Mouse (Mus musculus) right cerebral cortex, adult 2 months (tissue): ENCODE results near the gene Myh7.
A peak's percentile ranks its signal among the peaks of the same experiment; 100 is the strongest.

Source experiments
- DNase-seq, 2 experiments: peaks; one replicate each; pipeline ENCODE4 v3.0.0; 2021 to 2022; ENCODE audit warnings: low spot score in 2 of 2

Myh7 gene

GRCm38 (mm10) chr14:54943971-54944370 is 50.5 kb downstream of the Myh7 start:
- DNase-seq: no peak

DNA sequence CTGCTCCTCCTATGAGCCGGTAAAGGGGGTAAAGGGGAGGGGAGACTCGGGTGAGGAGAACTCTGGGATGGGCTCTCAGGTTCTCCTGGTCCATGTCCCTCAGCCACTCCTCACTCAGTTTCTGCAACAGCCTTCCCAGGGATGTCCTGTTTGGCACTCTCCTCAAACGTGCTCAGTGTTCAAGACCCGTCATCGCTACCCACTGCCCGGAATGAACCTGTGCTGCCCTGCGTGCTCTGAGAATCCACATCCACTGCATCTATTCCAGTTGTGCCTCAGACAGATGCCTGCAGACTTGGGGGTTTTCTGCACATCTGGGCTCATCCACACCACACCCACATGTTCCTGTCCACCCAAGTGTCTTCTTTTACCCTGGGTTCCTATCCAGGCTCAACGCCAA is 51.9 kb downstream of the Myh7 start:
- no peak for DNase-seq

DNA sequence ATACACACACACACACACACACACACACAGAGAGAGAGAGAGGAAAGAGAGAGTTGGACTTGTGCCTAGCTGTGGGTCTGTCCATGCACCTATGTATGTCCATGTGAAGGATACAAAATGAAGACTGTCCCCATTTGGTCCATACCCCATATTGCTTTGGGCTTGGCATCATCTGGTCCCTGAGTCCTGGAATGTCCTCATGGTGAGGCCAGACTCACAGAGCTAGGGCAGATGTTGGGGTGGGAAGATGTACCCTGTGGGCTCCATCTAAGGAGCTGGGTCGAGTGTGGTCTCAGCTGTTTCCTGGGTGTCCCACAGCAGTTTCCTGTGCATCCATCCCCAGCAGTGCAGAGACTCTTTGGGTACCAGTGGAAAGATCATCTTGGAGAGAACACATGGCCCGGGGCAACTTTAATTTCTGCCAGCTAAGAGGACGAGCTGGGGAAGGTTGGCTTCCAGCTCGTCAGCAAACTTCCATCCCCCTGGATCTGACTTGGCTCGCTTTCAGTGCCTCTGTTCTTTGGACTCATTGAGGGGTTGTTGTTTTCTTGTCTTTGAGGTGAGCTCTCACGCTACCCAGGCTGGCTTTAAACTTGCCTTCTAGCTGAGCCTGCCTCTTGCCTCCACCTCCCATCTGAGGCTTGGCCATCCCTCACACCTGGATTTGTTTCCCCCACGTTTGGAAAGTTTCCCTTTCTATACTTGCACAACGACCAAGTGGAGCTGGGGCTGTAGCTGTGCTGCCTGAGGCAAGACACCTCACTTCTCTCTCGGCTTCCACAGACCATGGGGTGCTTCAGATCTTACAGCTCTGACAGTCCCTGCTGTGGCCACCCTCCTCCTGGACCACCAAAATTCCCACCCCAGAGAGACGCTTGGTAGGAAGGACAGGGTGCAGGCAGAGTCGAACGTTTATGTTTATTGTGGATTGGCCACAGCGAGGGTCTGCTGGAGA is 53.1 kb downstream of the Myh7 start:
- DNase-seq: no peak

DNA sequence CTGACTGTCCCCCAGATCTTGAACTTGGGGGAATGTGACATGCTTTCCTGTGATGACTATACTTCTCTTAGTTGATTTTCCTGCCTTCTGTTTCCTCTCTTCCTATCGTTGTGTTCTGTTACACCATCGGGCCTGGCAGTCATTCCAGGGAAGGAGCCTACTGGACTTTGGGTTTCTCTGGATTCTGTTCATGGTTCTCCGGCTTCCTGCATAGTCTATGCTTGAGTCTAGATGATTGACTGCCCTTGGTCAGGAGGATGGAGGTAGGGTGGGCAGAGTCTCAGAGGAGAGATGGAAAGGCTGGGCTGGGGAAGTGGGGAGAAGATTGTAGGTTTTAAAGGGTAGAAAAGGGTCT is 54.3 kb downstream of the Myh7 start:
- DNase-seq: no peak

GRCm38 (mm10) chr14:54939434-54940175 is 54.8 kb downstream of the Myh7 start:
- peak; percentile 50 to 59 for DNase-seq

GRCm38 (mm10) chr14:54938431-54939219 is 55.8 kb downstream of the Myh7 start:
- no peak for DNase-seq

DNA sequence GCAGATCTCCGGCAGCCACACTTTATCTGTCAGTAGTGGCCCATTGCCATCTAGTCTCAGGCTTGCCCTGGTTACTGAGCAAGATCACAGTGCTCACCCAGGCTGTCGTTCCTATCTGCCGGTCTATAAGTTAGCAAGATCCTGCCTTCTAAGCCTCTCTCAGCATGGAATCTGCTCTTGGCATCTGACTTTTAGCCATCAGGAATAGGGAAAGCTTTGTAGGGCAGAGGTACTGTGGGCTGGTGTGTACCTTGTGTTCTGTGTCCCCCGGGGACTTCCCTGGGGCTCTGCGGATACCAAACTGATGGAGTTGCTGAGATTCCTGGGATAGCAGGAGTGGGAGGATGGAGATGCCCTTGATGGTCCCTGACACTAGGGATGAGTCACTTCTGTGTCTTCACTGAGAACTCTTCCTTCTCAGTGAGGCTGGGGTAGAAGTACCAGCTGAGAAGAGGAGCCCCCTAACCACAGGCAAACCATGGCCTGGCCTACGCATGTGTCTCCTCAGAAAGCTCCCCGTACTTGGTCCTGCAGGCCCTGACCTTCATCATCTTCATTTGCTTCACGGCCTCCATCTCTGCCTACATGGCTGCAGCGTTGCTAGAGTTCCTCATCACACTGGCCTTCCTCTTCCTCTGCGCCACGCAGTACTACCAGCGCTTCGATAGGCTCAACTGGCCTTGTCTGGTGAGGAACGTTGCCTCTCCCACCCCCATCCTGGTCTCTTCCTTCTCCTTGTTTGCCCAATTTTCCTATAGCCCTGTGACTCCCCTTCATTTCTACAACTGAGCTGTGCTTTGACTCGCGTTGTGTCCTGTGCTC is 56.9 kb downstream of the Myh7 start:
- no peak for DNase-seq

- no peak for DNase-seq
These were observed 57.6 kb downstream of the Myh7 start for GRCm38 (mm10) chr14:54936831-54937160.

- DNase-seq: peak; percentile 38 to 51
These were observed 58.3 kb downstream of the Myh7 start, which contains the start of gene Cmtm5 for GRCm38 (mm10) chr14:54935904-54936830. Gene Cmtm5, plus strand, starts transcription at chr14:54936261.

- DNase-seq: no peak
These were observed 61.7 kb downstream of the Myh7 start, which contains the start of gene Il25 for GRCm38 (mm10) chr14:54932645-54933150. Gene Il25, plus strand, starts transcription at chr14:54932695.

- no peak for DNase-seq
These were observed 64.0 kb downstream of the Myh7 start for GRCm38 (mm10) chr14:54930431-54930830.

- DNase-seq: no peak
These were observed 64.6 kb downstream of the Myh7 start for GRCm38 (mm10) chr14:54929801-54930200.

DNA sequence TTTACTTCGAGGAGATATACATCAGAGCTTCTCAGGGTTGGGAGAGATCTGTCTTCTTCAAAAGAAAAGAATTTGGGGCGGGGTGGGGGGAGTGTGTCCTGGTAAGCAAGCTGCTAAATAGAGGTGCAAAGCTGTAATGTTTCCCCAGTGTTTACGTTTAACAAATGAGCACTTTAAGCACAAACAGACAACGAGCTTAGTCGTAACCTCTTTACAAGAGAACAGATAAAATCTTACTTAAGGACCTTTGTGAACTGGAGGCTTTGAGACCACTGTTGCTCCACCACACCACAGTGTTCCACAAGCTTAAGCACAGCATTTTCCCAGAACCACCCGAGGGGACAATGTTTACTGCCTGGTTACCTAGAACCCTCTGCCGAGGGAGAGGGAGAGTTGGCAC is 67.1 kb downstream of the Myh7 start:
- DNase-seq: no peak

GRCm38 (mm10) chr14:54926401-54927158 is 67.8 kb downstream of the Myh7 start:
- no peak for DNase-seq

DNA sequence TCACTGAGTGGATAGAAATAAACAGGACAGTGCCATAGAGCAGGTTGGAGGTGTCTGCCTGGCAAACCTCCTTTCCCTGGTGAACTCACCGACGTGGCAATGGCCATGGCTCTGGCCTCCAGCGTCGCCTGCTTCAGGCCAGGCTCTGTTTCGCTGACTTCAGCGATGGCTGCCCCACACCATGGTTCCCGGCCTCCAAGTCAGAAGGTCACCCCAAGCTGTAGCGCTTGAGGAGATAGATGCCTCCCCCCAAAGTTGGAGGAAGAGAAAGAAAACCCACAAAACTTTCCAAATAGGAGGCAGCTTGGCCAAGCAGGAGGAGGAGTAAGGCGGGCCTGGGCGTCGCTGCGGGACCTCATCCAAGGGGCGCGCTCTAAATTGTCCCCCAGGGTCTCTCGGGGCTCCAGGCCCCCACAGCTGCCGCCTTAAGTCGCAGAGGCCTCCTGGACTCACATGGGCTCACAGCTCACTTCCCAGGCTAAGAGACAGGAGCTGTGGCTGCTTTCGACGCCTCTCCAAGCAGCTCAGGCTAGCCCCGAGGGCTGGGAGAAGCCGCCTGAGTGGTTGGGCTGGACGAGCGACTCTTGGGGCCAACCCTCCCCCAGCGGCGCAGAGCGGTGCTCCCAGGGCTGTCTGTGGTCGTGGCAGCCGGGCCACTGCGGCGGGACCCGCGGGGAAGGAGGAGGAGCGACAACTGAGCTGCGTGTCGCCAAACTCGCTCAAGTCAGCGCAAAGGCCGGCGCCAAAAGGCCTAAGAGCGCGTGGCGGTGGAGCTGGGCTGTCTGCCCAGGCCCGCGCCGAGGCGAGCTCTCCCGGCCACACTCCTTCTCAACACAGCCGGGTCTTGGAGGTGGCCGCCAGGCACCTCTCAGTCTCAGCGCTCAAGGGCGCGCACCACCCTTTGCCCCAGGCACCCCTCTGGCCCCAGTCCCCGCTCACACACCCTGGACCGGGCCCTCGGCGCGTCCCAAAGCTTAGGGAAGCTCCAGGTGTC is 68.8 kb downstream of the Myh7 start, which contains the start of gene Efs:
Efs (minus strand) TSS at position 778 of the 994 bp plus-strand sequence.
- DNase-seq: peak; percentile 21 to 44

DNA sequence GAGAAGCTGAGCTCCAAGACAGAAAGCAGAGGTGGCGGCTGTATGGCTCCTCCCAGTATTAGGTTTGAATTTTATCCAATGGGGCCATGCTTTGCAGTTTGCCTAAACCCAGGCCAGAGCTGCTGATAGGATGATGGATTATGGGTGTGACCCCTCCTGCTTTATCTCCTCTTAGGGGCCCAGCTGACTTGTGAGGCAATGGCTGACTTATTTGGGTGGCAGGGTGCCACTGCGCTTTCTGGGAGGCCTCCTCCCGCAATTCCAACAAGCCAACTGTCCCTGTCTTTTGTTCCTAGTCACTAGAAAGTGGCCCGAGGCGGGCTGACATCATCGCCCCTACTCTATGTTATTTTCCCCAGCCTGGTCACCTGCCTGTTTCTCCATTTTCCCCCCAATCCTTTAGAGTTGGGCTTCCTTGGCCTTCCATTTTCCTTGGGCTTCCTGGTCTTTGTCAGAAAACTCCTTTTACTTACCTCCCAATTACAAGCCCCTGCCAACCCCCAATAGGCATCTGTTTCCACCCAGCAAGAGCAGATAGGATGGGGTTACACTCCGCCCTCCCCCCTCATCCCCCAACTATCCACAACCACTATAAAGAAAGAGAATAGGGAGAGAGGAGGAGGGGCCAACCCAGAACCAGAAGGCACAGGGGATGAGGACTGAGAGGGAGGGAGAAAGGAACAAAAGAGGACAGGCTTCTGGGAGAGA is 69.6 kb downstream of the Myh7 start:
- DNase-seq: no peak
